Mouse (Mus musculus) liver, postnatal 0 days (tissue): ENCODE measurements around the gene Gm26920.

ENCODE experiments used
- CTCF ChIP-seq: sonication (generic); IDR thresholded peaks from 2 replicates; pipeline ENCODE4 v1.5.1; 2016; ENCODE audit warnings: antibody characterized with exemption, low read depth
- EP300 ChIP-seq: IDR thresholded peaks from 2 replicates; pipeline ENCODE4 v1.6.1; 2016; ENCODE audit warnings: antibody characterized with exemption, low read depth, mild to moderate bottlenecking

DNA sequence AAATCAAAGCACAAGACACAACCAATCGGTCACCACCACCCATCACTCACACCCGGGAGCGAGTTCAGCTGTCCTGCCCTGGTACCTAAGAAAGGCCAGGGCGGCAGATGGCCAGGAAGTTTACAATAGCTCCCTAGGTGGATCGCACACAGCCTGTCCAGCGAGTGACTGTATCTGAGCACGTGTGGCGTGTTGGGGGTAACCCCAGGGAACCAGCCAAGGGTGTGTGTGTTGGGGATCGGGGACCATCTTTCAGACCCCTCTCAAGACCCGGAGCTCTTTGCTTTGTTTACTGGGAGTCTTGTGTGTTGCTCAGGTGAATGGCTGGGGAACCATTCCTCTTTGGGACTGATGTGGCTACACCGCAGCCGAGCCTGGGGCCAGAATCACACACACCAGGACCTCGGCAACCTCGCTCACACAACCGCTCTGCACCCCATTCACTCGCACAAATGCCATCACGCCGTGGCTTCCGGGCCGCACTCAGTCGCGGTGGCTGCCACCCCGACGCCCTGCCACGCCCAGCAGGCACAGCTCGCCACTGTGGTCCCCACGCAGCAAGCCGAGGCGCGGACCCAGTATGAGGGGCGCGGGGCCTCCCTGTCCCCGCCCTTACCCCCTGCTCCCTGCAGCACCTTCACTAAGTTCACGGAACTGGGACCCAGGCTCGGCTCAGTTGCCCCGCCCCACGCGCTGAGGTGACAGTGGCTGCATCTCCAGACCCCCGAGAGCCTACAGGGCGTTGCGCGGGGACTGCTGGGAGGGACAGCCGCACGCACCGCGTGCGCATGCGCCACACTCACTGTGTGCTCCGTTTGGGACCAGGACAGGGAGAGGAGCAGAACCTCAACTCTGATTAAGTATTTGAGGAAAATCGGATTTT is 17.8 kb downstream of the Gm26920 start, which contains the start of gene Zfp82:
- no peak for TF ChIP-seq CTCF
- no peak for TF ChIP-seq EP300
